Mouse (Mus musculus) neutrophil, adult 5-6 weeks (primary cell): Measurements from ENCODE around the gene Plcb2. TPM values are rescaled to one million over a fixed set of nuclear protein-coding genes. Genes with fewer than 3 reads are reported as not detected.

ENCODE experiments used
- ATAC-seq: fragments of 151-379, 151-347 bp; 2 replicates; pipeline ENCODE4 v1.8.0; 2017; ENCODE audit warnings: mild to moderate bottlenecking, moderate TSS enrichment; ENCODE audit not compliant: insufficient number of reproducible peaks, poor library complexity, low FRiP score, severe bottlenecking; ENCODE audit errors: extremely low read depth
- total RNA-seq: library from RNA; stranded (forward); fragments of 200-1000 nt; gene quantifications from 2 replicates; pipeline ENCODE4 v1.2.3, GENCODE M21; 2017

The Plcb2 gene
- total RNA-seq, 1 experiment from 2014 or later, result 90.5 TPM

GRCm38 (mm10) chr2:118752792-118753108, 24.5 kb upstream of the Plcb2 start:
- ATAC-seq, result no peak

DNA sequence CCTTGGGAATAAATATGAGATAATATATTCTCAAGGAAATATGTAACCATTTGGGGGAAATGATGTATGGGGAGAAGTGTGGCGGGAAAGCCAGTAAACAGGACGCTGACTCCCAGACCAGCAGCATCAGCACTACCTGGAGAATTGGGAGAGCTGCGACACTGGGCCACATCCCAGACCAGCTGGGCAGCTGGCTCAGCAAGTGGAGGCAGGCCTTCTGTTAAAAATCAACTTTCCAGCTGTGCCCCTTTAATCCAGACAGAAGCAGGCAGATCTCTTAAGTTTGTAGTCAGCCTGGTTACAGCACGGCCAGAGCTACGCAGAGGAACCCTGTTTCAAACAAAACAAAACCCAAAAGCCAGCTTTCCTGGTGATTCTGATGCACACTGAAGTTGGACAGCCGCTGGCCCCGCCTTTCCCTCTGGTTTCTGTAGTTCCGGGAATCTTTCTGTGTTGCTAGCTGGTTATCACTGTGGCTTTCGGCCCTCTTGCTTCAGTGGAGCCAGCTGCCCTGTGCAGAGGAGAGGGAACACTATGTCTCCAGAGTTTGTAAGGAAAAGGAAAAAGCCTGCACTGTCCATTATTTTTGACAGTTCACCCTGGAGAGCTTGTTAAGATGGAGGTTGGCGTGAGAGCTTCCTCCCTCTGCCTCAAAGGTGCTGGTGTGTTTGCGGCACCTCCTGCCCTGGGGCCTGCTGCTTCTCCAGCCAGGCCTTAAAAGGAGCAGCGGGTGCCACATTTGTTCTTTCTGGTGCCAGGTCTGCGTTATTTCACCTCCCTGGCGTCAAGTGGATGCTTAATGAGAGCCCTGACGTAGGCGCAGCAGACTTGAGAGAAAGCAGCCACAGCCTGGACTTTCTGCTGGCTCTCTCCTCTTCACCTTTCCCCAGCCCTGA, 23.9 kb upstream of the Plcb2 start:
- no peak for ATAC-seq

- no peak for ATAC-seq
These were observed 22.2 kb upstream of the Plcb2 start for GRCm38 (mm10) chr2:118750476-118750875.

- ATAC-seq, result no peak
These were observed 21.2 kb upstream of the Plcb2 start for GRCm38 (mm10) chr2:118749341-118749884.

- no peak for ATAC-seq
These were observed 19.2 kb upstream of the Plcb2 start for GRCm38 (mm10) chr2:118747301-118747960.

- no peak for ATAC-seq
These were observed 18.0 kb upstream of the Plcb2 start for GRCm38 (mm10) chr2:118745915-118746901.

- peak; percentile 66 for ATAC-seq
These were observed 17.1 kb upstream of the Plcb2 start, which contains the start of gene Inafm2 for GRCm38 (mm10) chr2:118745232-118745884. Inafm2 (plus strand) TSS chr2:118745758.

- no peak for ATAC-seq
These were observed 16.4 kb upstream of the Plcb2 start for GRCm38 (mm10) chr2:118744621-118745020.

DNA sequence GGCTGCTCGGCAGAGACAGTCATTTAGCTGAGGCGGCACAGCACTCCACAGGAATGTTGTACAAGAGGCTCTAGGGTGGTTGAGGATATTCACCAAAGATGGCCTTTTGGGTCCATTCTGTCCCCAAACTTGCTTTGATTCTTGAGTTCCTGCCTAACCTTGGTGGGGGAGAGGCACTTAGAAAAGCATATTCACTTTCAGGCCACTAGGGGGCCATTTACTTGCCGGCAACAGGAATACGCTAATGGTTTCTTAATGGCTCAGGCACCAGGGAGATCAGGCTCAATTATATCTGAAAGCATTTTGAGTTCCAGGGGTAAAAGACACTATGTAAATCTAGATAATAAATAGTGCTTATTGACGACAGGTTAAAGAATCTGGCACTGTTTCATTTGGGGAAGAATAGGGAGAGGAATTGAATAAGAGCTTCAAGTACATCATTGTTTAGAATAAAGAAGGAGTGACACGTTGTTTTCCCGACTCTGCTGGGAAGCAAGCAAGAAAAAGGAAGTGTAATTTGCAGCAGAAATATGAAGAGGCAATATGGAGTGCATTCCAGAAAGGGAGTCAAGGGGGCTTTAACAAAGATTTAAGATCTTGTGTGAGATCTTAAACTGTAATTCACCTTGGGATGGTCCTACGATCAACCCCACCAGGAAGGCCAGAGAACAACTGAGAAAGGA, 15.2 kb upstream of the Plcb2 start:
- peak; percentile 64 for ATAC-seq

DNA sequence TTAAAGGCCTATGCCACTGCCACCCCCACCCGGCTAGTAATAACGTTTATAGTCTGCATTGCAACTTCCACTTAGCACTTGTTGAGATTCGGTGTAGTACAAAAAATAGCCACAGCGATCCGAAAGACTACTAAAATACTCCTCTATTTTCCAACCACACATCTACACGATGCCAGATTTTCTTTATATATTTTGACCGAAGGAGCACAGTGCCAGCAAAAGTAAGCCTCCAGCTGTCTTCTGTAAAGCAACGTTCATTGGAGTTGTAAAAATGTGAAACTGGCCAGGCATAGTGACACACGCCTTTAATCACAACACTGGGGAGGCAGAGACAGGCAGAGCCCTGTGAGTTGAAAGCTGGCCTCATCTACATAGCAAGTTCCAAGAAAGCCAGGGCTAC, 12.9 kb upstream of the Plcb2 start:
- ATAC-seq, result no peak

DNA sequence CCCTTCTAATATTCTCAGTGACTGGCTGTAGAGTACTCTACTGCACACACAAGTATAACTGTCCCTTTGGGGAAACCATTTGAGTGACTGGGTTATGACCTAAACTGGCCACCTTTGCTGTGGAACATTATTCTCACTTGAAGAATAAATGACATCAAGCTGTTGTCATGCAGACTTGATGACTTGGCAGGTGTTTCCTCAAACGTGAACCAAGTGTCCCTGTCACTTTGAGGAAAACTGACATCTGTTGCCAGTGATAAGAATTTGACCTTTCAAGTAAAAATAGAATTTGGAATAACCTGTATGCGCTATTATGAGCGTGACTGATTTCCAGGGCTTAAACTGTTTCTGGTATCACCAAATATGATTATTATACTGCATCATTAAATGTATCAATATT, 12.1 kb upstream of the Plcb2 start:
- ATAC-seq, result no peak

GRCm38 (mm10) chr2:118733341-118733740, 5.1 kb upstream of the Plcb2 start:
- ATAC-seq, result no peak

DNA sequence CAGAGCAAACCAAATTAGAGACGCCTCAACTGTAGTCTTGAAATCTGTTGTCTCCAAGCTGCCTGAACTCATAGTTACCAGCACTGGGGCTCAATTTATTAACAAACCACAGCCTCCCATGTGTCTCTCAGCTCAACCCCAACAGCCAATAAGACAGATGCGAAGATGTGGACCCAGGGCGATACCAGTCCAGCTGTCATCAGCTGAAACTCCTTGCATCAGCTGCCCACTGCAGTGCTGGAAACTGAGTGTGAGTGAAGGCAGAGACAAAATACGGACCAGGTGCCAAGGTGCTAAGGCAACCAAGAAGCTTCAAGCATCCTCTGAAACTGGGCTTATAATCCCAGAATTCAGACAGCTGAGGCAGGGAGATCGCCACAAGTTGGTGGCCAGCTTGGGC, 3.7 kb upstream of the Plcb2 start:
- no peak for ATAC-seq

DNA sequence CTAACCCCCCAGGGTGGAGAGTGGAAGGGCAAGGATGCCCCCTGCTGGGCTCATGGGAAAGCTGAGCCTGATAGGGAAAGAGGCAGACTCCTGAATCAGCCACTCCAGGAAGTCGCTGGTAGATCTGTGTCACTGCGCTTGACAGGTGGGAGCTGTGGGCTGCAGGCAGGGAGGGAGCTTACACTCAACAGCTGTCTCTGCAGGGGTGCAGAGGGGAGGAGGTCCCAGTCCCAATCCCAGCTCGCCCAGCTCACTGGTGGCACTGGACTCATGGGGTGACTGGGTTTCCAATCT, 2.3 kb upstream of the Plcb2 start:
- ATAC-seq, result peak; percentile 30; the same call in 1 of the 2 replicates

- no peak for ATAC-seq
These were observed 1.8 kb upstream of the Plcb2 start for GRCm38 (mm10) chr2:118729816-118730621.

DNA sequence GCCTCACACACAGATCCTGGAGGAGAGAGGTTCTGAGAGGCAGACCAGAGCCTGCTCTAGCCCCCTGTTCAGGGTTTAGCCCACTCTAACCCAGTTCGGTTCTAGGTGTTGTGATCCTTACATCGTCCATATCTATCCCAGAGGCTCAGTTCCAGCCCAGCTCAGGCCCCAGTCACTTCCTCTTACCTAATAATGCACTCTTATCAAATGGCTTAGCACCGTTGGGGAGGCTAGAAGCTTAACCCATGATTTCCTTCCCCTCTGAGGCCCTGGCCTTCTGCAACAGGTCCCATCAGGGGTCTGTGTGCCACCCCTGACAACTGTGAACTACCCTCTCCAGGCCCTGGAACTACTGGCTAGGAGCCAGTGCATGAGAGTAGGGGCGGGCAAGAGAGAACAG, 956 bp upstream of the Plcb2 start:
- no peak; the same call in 1 of the 2 replicates for ATAC-seq

- ATAC-seq, result no peak
These were observed 327 bp downstream of the Plcb2 start for GRCm38 (mm10) chr2:118727911-118728310.
